Mouse (Mus musculus) E14TG2a.4 (cell line): ENCODE results near the gene Wdr27.

Source experiments
- CTCF ChIP-seq: conservative IDR thresholded peaks from 2 replicates; pipeline ENCODE4 v1.5.1; 2014; ENCODE audit warnings: low read length
- NANOG ChIP-seq: IDR thresholded peaks from 2 replicates; pipeline ENCODE4 v1.6.1; 2014; ENCODE audit warnings: borderline replicate concordance, low read length, mixed read lengths
- POU5F1 ChIP-seq: IDR thresholded peaks from 2 replicates; pipeline ENCODE4 v1.6.1; 2014; ENCODE audit warnings: low read length, borderline replicate concordance

GRCm38 (mm10) chr17:14771339-14771738, 171.6 kb downstream of the Wdr27 start:
- no peak for TF ChIP-seq CTCF
- no peak for TF ChIP-seq NANOG
- no peak for TF ChIP-seq POU5F1
